Mouse (Mus musculus) retina, postnatal 1 day (tissue): ENCODE measurements at regions not wholly inside any gene's neighbourhood (a gene's known extent, or its start where the extent isn't known, plus 50 kb on each side); places are given as distances from the start of the nearest gene placed in this dataset.
A peak's percentile ranks its signal among the peaks of the same experiment; 100 is the strongest.

ENCODE experiments used
- DNase-seq: peaks from one replicate; pipeline ENCODE4 v3.0.0-alpha.2; 2012

DNA sequence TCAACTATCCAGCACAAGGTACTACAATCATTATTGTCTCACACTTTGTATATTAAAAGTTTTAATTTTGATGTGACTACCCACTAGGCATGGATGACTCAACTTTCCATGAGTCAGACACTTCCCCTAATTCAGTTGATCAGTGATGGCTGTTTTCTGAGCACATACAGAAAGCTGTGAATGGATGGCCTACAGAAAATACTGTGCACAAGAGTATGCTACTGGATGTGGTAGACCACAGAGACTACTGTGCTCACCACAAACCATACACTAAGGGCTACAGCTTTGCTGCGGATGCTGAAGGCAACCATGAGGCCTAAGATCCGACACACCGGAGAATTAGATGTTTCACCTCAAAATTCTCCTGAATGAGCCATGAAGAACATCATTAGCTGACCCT lies 174.4 kb upstream of the March1 start:
- no peak for DNase-seq

DNA sequence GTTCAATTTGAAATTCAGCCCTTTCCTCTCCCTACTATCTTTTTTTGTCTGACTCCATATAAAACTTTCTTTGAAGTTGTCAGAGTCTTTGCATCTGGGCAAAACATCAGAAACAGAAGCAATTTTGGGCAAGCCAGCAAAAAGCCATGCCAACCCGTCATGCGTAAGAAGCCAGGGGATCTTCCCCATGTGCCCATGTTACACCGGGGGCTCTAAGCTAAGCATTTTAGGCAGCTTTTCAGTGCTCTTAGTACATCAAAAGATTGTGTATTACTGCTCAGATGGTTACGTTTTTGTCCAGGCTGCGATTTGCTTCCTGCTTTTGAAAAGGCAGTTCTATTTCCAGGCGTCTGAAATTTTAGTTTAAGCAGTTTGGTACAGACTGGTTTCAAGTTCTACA lies 196.8 kb upstream of the March1 start:
- DNase-seq = no peak

DNA sequence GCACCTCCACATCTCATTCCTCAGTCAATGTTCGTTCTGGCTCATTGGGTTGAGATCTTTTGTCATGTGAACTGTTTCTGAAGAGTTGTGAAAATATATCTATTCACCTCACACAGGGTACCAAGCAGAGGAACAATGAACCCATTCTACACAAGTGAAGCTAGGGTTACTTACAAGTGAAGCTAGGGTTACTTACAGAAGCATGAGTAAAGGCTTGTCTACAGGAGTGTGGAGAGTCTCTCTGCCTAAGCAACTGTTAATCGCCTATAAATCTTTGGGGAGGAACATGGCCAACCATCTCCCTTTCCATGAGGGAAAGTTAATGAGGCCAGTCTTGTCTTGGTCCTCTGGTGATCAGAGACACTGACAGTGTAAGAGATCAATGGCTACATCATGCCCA lies 199.8 kb upstream of the March1 start:
- no peak for DNase-seq

DNA sequence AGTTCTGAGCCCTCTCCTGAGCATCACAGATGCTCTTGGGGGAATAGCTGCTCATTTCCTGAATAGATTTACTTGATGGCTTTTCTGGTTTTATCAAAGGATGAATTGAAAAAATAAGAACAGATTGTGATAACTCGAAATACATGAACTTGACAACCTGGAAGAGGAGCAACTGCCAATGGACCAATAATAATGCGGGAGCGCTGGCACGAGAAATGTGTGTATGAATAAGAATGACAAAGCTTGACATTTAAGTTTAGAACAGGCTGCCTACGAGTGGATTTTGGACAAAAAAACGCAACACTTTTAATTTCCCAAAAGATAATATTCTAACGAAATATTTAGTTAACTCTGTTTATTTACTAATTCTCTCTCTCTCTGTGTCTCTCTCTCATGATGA lies 203.5 kb upstream of the March1 start:
- no peak for DNase-seq

DNA sequence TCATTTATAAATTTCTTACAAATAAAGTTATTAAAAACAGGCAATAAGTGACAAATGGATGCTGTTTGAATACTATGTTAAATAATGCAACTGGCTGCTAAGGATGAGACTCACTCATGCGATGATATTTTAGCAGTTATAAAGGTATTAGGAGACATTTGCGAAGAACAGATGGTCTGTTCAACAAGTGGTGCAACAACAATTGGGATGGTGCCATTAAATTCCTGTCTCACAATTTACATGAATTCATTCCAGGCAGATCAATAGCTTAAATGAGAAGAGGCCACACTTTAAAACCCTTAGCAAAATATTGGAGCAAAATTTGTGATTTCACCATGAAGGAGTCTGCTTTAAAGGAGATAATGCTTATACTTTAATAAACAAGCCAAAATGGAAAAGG lies 205.4 kb upstream of the March1 start:
- DNase-seq = no peak

DNA sequence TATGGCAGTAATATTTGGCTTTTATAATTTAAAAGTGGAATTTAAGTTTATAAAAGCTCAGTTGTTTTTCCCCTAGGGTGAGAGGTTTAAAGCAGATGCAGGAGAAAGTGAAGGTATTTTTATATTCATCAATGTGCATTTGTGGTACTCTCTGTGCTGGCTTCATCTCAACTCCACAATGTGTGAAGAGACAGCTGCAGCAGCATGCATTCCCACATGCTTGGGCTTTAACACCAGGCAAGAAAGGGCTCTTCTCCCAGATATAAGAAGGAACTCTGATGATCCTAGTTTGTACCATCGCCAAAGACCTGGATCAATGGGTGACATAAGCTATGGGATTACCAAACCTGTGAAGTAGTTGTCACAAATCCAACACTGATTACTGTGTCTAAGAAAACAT lies 221.9 kb upstream of the March1 start:
- no peak for DNase-seq

DNA sequence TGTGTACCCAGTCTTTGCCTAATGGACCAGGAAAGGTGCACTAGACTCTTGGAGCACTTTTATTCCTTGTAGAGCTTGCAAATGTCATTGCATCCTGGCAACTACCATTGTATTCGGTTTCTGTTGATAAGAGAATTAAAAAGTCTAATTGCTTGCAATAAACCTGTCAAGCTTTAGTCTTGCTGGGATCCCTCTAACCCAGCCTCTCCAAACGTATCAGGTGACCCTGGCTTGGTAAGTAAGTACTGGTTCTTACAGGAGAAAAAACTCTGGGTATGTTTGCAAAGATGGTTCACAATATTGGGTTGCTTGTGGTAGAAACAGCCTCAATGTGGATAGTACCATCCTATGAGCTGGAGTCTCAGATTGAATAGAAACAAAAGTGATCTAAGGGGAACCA lies 226.6 kb upstream of the BC030870 start:
- no peak for DNase-seq

DNA sequence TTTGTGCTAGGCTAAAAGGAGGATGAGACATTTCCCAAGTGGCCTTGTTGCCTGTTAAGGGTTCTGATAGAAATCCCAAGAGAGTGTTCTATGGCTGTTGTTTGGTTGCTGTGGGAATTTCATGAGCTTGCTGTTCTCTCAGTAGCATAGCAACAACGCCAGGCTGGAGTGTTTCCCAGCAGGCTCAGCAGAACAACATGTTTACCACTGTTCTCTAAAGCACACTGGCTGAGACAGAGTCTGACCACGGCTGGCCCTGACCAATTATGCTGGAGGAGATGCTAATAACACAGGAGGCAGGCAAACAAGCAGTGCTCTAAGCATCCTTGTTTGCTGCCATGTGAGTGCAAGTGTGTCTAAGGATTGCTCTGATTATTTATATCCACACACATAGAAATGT lies 220.0 kb upstream of the BC030870 start:
- DNase-seq = peak; percentile 1

DNA sequence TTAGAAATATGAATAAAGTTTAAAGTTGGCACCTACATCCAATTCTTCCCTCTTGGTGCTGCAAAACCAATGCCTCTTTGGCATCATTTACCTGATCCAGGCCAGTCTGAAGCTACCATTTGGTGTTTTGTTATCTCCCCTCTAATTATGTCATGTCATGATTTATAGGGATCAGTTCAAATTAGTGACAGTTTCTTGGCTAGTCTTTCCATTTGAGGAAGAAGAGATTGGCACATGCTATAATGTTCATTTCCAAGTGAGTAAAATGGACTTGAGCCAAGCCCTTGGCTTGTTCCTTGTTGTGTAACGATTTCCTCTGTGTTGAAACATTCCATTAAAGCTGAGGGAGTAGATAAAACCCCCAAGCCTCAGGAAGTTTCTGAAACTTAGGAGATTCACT lies 201.8 kb upstream of the BC030870 start:
- DNase-seq = no peak

DNA sequence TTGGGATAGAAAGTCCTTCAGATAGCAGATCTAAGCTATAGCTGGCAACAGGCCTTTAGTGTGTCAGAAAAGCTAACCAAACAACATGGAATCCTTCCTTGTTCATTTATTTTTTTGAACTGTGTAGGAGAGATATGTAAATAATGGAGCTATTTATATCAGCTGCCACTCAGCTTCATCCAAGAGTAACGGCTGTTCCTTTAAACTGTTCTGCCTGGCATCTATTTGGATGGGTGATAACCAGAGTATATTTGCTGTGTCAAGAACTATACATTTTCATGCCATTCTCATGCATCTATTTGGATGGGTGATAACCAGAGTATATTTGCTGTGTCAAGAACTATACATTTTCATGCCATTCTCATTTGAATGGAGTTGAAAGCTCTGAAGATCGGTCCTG lies 159.3 kb upstream of the BC030870 start:
- DNase-seq = no peak

DNA sequence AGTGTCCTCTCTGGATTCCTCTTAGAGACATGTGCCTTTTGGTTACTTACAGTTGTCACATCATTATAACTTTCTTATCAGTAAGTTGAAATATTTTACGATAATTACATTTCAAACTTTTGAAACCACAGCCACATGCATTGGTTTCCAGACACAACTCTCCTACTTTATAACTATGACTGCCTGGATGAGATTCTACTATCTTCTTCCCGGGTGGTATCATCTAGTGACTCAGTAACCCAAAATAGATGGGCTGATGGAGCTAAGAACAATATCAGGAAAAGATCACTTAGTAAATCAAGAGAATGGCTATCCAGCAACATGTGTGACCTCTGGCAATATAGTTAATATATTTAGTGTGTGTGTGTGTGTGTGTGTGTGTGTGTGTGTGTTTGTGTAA lies 151.0 kb upstream of the BC030870 start:
- DNase-seq = no peak
